Mouse (Mus musculus): ENCODE data around the gene 4930590J08Rik.

GRCm38 (mm10) chr6:91972201-91972646, 69.6 kb downstream of the 4930590J08Rik start:
- no peak for TF ChIP-seq CTCF (IDR thresholded peaks at IDR 0.05; ENCODE audit: low read depth, low read length)
- TF ChIP-seq GATA1 (IDR thresholded peaks at IDR 0.05; ENCODE audit: borderline replicate concordance, low read length), result no peak
- no peak for TF ChIP-seq POLR2AphosphoS5 (IDR thresholded peaks at IDR 0.05; ENCODE audit: insufficient replicate concordance, low read depth, low read length)
- TF ChIP-seq TAL1 (conservative IDR thresholded peaks at IDR 0.05; ENCODE audit: low read depth, low read length), result no peak
